Mouse (Mus musculus) ES-E14 (cell line): ENCODE data around the gene 1700025G04Rik. TPM values are rescaled to one million over a fixed set of nuclear protein-coding genes. Genes with fewer than 3 reads are reported as not detected.

Experiments
- DNase-seq: peaks from one replicate; pipeline ENCODE4 v3.0.0-alpha.2; 2013; ENCODE audit warnings: low read depth, low spot score
- H3K27ac ChIP-seq: 2 replicates; pipeline ENCODE4 v1.5.1; 2012; ENCODE audit warnings: low read depth, mild to moderate bottlenecking, low read length, moderate library complexity, mixed read lengths; ENCODE audit not compliant: poor library complexity, insufficient read depth, severe bottlenecking
- H3K36me3 ChIP-seq: 2 replicates; pipeline ENCODE4 v1.6.1; 2012; ENCODE audit warnings: mild to moderate bottlenecking, low read length, moderate library complexity, mixed read lengths; ENCODE audit not compliant: control insufficient read depth, poor library complexity, insufficient read depth, severe bottlenecking
- H3K4me1 ChIP-seq, 2 experiments: fragments of 150-350 bp in 1 of 2; sonication (generic) in 1 of 2; 2 replicates each; pipeline ENCODE4 v1.6.1; 2012; ENCODE audit warnings: low read length in 2 of 2, mild to moderate bottlenecking in 1 of 2, mixed read lengths in 1 of 2; ENCODE audit not compliant: control insufficient read depth in 2 of 2, insufficient read depth in 2 of 2, poor library complexity in 1 of 2
- H3K4me3 ChIP-seq, 2 experiments: fragments of 150-350 bp in 1 of 2; sonication (generic) in 1 of 2; 2 replicates each; pipeline ENCODE4 v1.5.1; 2012; ENCODE audit warnings: low read length in 2 of 2, low read depth in 1 of 2, mild to moderate bottlenecking in 1 of 2, mixed read lengths in 1 of 2; ENCODE audit not compliant: insufficient read depth in 1 of 2, poor library complexity in 1 of 2, severe bottlenecking in 1 of 2
- H3K9ac ChIP-seq: 2 replicates; pipeline ENCODE4 v1.6.1; 2012; ENCODE audit warnings: low read depth, mild to moderate bottlenecking, low read length, mixed read lengths; ENCODE audit not compliant: poor library complexity, insufficient read depth, severe bottlenecking
- H3K9me3 ChIP-seq: fragments of 150-350 bp; sonication (generic); 2 replicates; pipeline ENCODE4 v1.6.1; 2012; ENCODE audit warnings: low read depth, mild to moderate bottlenecking, low read length; ENCODE audit not compliant: control insufficient read depth, insufficient read depth
- CHD2 ChIP-seq: IDR thresholded peaks from 2 replicates; pipeline ENCODE4 v1.6.1; 2014; ENCODE audit warnings: mild to moderate bottlenecking, low read depth, low read length, inconsistent platforms
- HCFC1 ChIP-seq: IDR thresholded peaks from 2 replicates; pipeline ENCODE4 v1.6.1; 2012; ENCODE audit warnings: low read length, inconsistent platforms, borderline replicate concordance; ENCODE audit not compliant: insufficient read depth
- MAFK ChIP-seq: IDR thresholded peaks from 2 replicates; pipeline ENCODE4 v1.6.1; 2014; ENCODE audit warnings: mild to moderate bottlenecking, low read depth, low read length, inconsistent platforms; ENCODE audit not compliant: insufficient read depth
- ZC3H11A ChIP-seq: IDR thresholded peaks from 2 replicates; pipeline ENCODE4 v1.6.1; 2012; ENCODE audit warnings: low read depth, mild to moderate bottlenecking, inconsistent platforms, low read length, borderline replicate concordance
- ZNF384 ChIP-seq: IDR thresholded peaks from 2 replicates; pipeline ENCODE4 v1.6.1; 2012; ENCODE audit warnings: low read depth, low read length, inconsistent platforms
- in situ Hi-C, 2 experiments: fragments of 600-800 bp; cut with MboI; formaldehyde crosslinking; loops; one replicate each; pipeline ENCODE4 v1.15.1; 2025; ENCODE audit warnings: low sequenced_read_pairs in 2 of 2, inconsistent platforms in 1 of 2; ENCODE audit not compliant: unreplicated experiment in 2 of 2
- total RNA-seq: library from RNA; depleted of rRNA; stranded (reverse); fragments of 300-350 nt; gene quantifications from 2 replicates; pipeline ENCODE4 v1.2.3, GENCODE M21; 2012

The 1700025G04Rik gene
- total RNA-seq, 1 experiment: 2.1 TPM

DNA sequence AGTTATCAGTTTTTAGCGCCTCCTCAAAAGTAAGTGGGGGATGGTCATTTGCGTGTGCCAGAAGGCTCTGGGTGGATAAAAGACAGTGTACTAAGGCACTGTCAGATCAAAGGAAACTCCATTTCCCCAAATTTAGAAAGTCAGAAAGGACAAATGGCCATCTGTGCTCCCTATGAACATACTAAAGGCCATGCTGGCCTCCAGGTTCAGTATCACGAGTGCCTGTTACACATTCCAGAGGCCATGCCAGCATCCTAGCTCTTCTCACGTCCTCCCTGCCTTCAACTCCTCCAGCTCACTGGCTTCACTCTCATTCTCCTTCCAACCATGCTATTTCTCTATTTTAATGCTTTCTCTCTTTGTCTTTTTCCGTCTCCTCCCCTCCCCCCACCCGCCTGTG is 150.4 kb downstream of the 1700025G04Rik start:
- in situ Hi-C loops: no loop called here
- Histone ChIP-seq H3K36me3 (no peaks in the 10 kb centered on the region), H3K9me3 (no peaks in the 10 kb centered on the region), H3K27ac (no peak overlapping the region), H3K4me1 (no peaks in the 10 kb centered on the region), H3K9ac (no peak overlapping the region), H3K4me3 (no peak overlapping the region)
- TF ChIP-seq HCFC1: no peak
- no peak for TF ChIP-seq MAFK
- TF ChIP-seq ZNF384: no peak
- no peak for DNase-seq

DNA sequence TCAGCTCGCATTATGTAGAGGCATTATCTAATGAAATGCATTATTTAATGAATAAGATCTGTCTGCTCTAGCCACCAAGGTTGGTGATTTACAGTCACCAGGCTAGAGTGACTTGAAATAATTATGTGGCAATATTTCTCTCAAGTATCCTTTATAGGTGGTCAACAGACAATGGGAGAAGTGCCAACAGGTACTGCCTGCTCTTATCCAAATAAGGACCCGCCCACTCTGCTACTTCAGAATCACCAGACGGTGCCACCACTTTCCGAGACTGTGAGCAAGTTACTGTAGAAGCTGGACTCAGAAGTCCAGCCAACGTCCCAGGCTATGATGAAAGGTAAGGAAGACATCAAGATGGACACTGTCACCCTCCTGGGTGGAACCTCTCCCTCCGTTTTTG is 156.3 kb downstream of the 1700025G04Rik start:
- in situ Hi-C loops: no loop called here

DNA sequence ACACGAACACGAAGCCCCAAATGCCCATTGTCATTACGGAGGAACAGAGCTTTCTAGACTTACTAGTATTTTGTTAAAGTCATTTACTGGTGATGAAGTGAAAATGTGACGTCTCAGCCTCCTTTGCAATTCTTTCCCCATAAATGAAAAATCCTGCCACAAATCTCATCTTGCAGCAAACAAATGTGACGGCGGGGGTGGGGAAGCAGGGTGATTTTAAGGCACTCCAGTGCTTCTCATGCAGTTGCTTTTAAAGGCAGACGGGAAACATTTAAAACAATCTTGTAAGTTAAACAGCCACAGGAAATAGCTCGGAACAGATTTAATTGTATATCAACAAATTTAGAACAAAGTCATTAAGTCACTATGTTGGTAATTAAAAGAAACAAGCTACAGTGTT is 163.1 kb downstream of the 1700025G04Rik start:
- H3K36me3 ChIP-seq: no peaks in the 10 kb centered on the region
- no peak overlapping the region for H3K9ac ChIP-seq
- DNase-seq: no peak
- TF ChIP-seq ZC3H11A: no peak
- TF ChIP-seq CHD2: no peak
- TF ChIP-seq MAFK: no peak
- TF ChIP-seq ZNF384: no peak
- TF ChIP-seq HCFC1: no peak
- in situ Hi-C loops: no loop called here
- H3K4me3 ChIP-seq: no peak overlapping the region
- no peaks in the 10 kb centered on the region for H3K9me3 ChIP-seq
- no peak overlapping the region for H3K27ac ChIP-seq
- H3K4me1 ChIP-seq: no peaks in the 10 kb centered on the region

More for the DNA sequence above, 156.3 kb downstream of the 1700025G04Rik start:
- Histone ChIP-seq H3K9me3 (no peaks in the 10 kb centered on the region), H3K9ac (no peak overlapping the region), H3K4me1 (no peaks in the 10 kb centered on the region), H3K4me3 (no peak overlapping the region), H3K36me3 (no peaks in the 10 kb centered on the region), H3K27ac (no peak overlapping the region)
- no peak for TF ChIP-seq MAFK
- no peak for TF ChIP-seq ZC3H11A
- no peak for TF ChIP-seq ZNF384
- DNase-seq: no peak

- in situ Hi-C loops: no loop called here
- H3K9me3 ChIP-seq: no peaks in the 10 kb centered on the region
- H3K4me1 ChIP-seq: no peaks in the 10 kb centered on the region
- H3K4me3 ChIP-seq: no peak overlapping the region
- no peak for DNase-seq
- H3K36me3 ChIP-seq: no peaks in the 10 kb centered on the region
- H3K9ac ChIP-seq: no peak overlapping the region
- H3K27ac ChIP-seq: no peak overlapping the region
- TF ChIP-seq MAFK (no peak), ZC3H11A (no peak)
Measured at GRCm38 (mm10) chr1:151926141-151926540, 163.8 kb downstream of the 1700025G04Rik start.

GRCm38 (mm10) chr1:151925738-151926137 is 164.2 kb downstream of the 1700025G04Rik start:
- DNase-seq: no peak
- H3K36me3 ChIP-seq: no peaks in the 10 kb centered on the region
- in situ Hi-C loops: no loop called here
- no peaks in the 10 kb centered on the region for H3K9me3 ChIP-seq
- H3K9ac ChIP-seq: no peak overlapping the region
- H3K27ac ChIP-seq: no peak overlapping the region
- H3K4me3 ChIP-seq: no peak overlapping the region
- TF ChIP-seq CHD2 (no peak), ZC3H11A (no peak), HCFC1 (no peak), MAFK (no peak), ZNF384 (no peak)
- H3K4me1 ChIP-seq: no peaks in the 10 kb centered on the region
